Mouse (Mus musculus) heart, embryonic 10.5 days (tissue): Measurements from ENCODE around the gene Tpsb2. TPM values are rescaled to one million over a fixed set of nuclear protein-coding genes. Genes with fewer than 3 reads are reported as not detected.
A peak's percentile ranks its signal among the peaks of the same experiment; 100 is the strongest.

Experiments
- DNase-seq: peaks from one replicate; pipeline ENCODE4 v3.0.0-alpha.2; 2017; ENCODE audit warnings: low spot score
- H3K27ac ChIP-seq: fragments of 300-500 bp; sonication (generic); 2 replicates; pipeline ENCODE4 v1.5.1; 2016; ENCODE audit warnings: mild to moderate bottlenecking
- H3K27me3 ChIP-seq: fragments of 300-500 bp; sonication (generic); 2 replicates; pipeline ENCODE4 v1.6.1; 2016; ENCODE audit warnings: mild to moderate bottlenecking; ENCODE audit not compliant: poor library complexity, insufficient read depth, severe bottlenecking
- H3K36me3 ChIP-seq: fragments of 300-500 bp; sonication (generic); 2 replicates; pipeline ENCODE4 v1.6.1; 2016; ENCODE audit warnings: mild to moderate bottlenecking, moderate library complexity
- H3K4me1 ChIP-seq: fragments of 300-500 bp; sonication (generic); 2 replicates; pipeline ENCODE4 v1.6.1; 2016; ENCODE audit warnings: mild to moderate bottlenecking
- H3K4me3 ChIP-seq: fragments of 300-500 bp; sonication (generic); 2 replicates; pipeline ENCODE4 v1.5.1; 2016; ENCODE audit warnings: mild to moderate bottlenecking, moderate library complexity
- H3K9me3 ChIP-seq: fragments of 300-500 bp; sonication (generic); 2 replicates; pipeline ENCODE4 v1.6.1; 2016; ENCODE audit warnings: mild to moderate bottlenecking, moderate library complexity
- WGBS: fragments of 180-500 bp; shearing (Covaris S2); methylation state at CpG from one replicate; pipeline ENCODE4 v1.1.7; 2016; 5-methylcytosine and 5-hydroxymethylcytosine counted together
- polyA plus RNA-seq: library from polyadenylated mRNA; unstranded; fragments of >200 nt; fragmentation: Nextera tagmentation; extraction: Ambion mirVana; gene quantifications from 2 replicates; pipeline ENCODE4 v1.2.1, GENCODE M21; 2016

The Tpsb2 gene
- not detected in 2 replicates for polyA plus RNA-seq

GRCm38 (mm10) chr17:25366005-25366404 is at the start of gene Tpsb2:
Gene Tpsb2 (plus strand): TSS chr17:25366305.
- Histone ChIP-seq H3K36me3 (no peaks in the 10 kb centered on the region), H3K4me3 (no peak within 1 kb of the TSS), H3K9me3 (no peaks in the 10 kb centered on the region), H3K27ac (no peak within 1 kb of the TSS), H3K27me3 (peaks cover 36% of the 10 kb centered on the region), H3K4me1 (peaks cover 11% of the 10 kb centered on the region; the same call in 1 of the 2 replicates)
- DNase-seq: no peak
- 75% methylated on average over 2 of the region's 2 CpGs for WGBS

DNA sequence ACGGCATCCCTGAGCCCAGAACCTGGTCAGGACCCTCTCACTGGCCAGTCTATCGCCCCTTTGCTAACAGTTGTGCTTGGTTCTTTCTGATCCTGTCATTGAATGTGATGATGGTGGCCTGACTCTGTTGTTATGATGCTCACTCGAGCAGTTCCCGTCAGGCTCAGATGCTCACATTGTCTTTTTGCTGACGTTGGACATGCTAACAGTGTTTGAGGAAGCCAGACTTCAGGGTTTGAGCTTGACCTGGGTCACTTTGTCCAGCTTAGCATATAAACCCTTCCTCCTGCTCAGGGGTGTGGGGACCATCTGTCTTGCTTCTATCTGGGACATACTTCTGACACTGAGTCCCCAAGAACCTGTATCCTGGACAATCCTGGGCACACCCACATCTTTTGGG is 47.8 kb upstream of the Tpsb2 start, which contains the start of gene Prss29:
TSS of gene Prss29 (plus strand) at position 301 of the 400 bp plus-strand sequence.
- Histone ChIP-seq H3K27ac (no peak within 1 kb of the TSS), H3K4me1 (no peaks in the 10 kb centered on the region; the same call in 1 of the 2 replicates), H3K27me3 (peaks cover 31% of the 10 kb centered on the region), H3K36me3 (no peaks in the 10 kb centered on the region), H3K9me3 (no peaks in the 10 kb centered on the region), H3K4me3 (no peak within 1 kb of the TSS)
- no peak for DNase-seq
- 73% methylated on average over 5 of the region's 5 CpGs for WGBS

- 87% methylated on average over 8 of the region's 8 CpGs for WGBS
- no peak for DNase-seq
- Histone ChIP-seq H3K9me3 (no peaks in the 10 kb centered on the region), H3K36me3 (no peaks in the 10 kb centered on the region), H3K4me1 (no peaks in the 10 kb centered on the region; the same call in 1 of the 2 replicates), H3K27me3 (peaks cover 37% of the 10 kb centered on the region), H3K27ac (no peak overlapping the region), H3K4me3 (no peak overlapping the region)
Observed at GRCm38 (mm10) chr17:25320819-25321218, 45.3 kb upstream of the Tpsb2 start.

DNA sequence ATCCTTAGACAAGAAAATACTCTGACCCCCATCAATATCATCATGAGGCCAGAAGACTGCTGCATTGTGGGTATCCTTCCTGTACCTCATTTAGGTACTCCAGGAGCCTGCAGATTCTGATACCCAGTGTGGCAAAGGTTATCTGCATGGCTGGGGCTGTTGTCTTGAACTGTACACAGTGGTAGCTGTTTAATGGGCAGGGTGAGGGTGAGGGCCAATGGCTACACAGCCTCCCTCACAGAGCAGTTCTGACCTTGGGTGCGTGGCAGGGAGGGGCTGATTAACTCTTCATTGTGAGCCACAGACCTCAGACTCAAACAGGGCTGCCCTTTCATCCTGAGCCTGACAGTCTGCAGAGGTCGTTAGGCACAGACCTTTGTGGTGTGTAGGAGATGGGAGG is 43.2 kb upstream of the Tpsb2 start:
- Histone ChIP-seq H3K27ac (no peak overlapping the region), H3K9me3 (no peaks in the 10 kb centered on the region), H3K4me1 (no peaks in the 10 kb centered on the region; the same call in 1 of the 2 replicates), H3K4me3 (no peak overlapping the region), H3K36me3 (no peaks in the 10 kb centered on the region), H3K27me3 (peaks cover 37% of the 10 kb centered on the region)
- DNase-seq: no peak
- WGBS: 31% methylated on average over 2 of the region's 2 CpGs

- Histone ChIP-seq H3K27me3 (peaks cover 46% of the 10 kb centered on the region), H3K27ac (no peak overlapping the region), H3K36me3 (no peaks in the 10 kb centered on the region), H3K4me3 (no peak overlapping the region), H3K9me3 (no peaks in the 10 kb centered on the region), H3K4me1 (no peaks in the 10 kb centered on the region)
- DNase-seq: no peak
- WGBS: 59% methylated on average over 9 of the region's 9 CpGs
Observed at GRCm38 (mm10) chr17:25332321-25332720, 33.8 kb upstream of the Tpsb2 start.

GRCm38 (mm10) chr17:25333943-25334342 is 32.2 kb upstream of the Tpsb2 start:
- Histone ChIP-seq H3K4me1 (no peaks in the 10 kb centered on the region), H3K27me3 (peaks cover 43% of the 10 kb centered on the region), H3K4me3 (no peak overlapping the region), H3K36me3 (no peaks in the 10 kb centered on the region), H3K27ac (no peak overlapping the region), H3K9me3 (no peaks in the 10 kb centered on the region)
- 3% methylated on average over 8 of the region's 8 CpGs for WGBS
- DNase-seq: peak; percentile 83

DNA sequence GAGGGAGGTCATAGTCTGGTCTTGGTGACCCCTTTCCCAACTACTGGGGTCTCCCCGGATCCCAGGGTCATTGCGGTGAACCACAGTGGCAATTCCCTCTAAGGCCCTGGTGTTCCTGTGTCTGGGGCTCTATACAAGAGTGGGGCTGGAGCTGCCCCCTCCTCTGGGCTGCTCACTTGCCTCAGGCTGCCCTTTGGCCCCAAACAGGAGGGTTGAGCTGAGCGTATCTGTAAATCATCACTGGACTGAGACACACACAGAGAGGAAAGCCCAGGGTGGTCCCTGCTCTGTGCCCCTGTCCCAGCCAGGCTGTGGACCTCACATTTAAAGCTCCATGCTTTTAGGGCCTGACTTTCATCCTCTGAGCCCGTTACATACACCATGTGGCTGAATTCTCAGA is 27.9 kb upstream of the Tpsb2 start:
- Histone ChIP-seq H3K4me1 (peaks cover 8% of the 10 kb centered on the region), H3K4me3 (no peak overlapping the region), H3K27me3 (peaks cover 17% of the 10 kb centered on the region), H3K9me3 (no peaks in the 10 kb centered on the region), H3K27ac (no peak overlapping the region), H3K36me3 (no peaks in the 10 kb centered on the region)
- 85% methylated on average over 4 of the region's 4 CpGs for WGBS
- no peak for DNase-seq

DNA sequence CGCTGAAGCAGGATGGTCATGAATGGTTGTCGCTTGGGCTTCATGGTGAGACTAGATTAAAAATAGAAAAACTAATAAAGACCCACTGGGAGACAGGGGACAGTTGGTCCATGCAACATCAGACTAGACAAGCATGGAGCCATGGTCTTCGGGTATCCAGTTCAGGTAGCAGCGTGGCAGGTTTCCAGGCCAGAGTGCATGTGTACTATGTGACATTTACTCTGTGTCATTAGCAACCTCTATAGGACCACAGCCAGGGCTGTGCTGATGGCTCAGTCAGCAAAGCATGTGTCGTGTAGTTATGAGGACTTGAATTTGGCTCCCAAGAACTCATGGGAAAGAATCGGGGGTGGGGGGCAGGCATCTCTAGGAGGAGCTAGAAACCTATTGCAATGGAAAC is 26.1 kb upstream of the Tpsb2 start:
- H3K27me3 ChIP-seq: peaks cover 12% of the 10 kb centered on the region; the same call in 1 of the 2 replicates
- no peak overlapping the region for H3K27ac ChIP-seq
- 86% methylated on average over 6 of the region's 6 CpGs for WGBS
- H3K4me1 ChIP-seq: peaks cover 8% of the 10 kb centered on the region
- no peak overlapping the region for H3K4me3 ChIP-seq
- H3K36me3 ChIP-seq: no peaks in the 10 kb centered on the region
- DNase-seq: no peak
- H3K9me3 ChIP-seq: no peaks in the 10 kb centered on the region

- Histone ChIP-seq H3K4me1 (peaks cover 8% of the 10 kb centered on the region), H3K4me3 (no peak overlapping the region), H3K27me3 (peaks cover 14% of the 10 kb centered on the region), H3K36me3 (no peaks in the 10 kb centered on the region), H3K27ac (no peak overlapping the region), H3K9me3 (no peaks in the 10 kb centered on the region)
- WGBS: 45% methylated on average over 3 of the region's 3 CpGs
- no peak for DNase-seq
Observed at GRCm38 (mm10) chr17:25341490-25341889, 24.6 kb upstream of the Tpsb2 start.

DNA sequence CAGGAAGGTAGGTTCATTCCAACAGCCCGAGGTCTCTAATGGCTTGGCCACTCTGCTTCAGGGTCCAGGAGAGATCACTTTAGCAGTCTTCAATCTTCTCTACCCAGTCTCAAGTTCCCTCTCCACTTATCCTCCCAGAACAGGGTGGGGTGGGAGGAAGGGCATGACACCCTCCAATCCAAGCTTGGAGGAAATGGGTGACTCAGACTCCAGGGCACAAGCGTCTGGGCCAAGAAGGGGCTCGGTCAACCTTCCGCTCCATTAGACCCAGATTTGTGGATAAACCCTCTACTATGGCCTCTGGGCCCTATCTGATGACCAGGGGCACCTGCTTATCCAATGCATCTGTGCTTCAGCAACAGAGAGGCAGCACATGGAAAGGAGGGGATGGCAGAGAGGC is 20.6 kb upstream of the Tpsb2 start, which contains the start of gene Tpsab1:
TSS of gene Tpsab1 (minus strand) at position 101 of the 400 bp plus-strand sequence.
- Histone ChIP-seq H3K27me3 (peaks cover 19% of the 10 kb centered on the region), H3K4me3 (no peak within 1 kb of the TSS), H3K9me3 (no peaks in the 10 kb centered on the region), H3K4me1 (peaks cover 8% of the 10 kb centered on the region), H3K36me3 (no peaks in the 10 kb centered on the region), H3K27ac (no peak within 1 kb of the TSS)
- 90% methylated on average over 4 of the region's 4 CpGs for WGBS
- DNase-seq: no peak

DNA sequence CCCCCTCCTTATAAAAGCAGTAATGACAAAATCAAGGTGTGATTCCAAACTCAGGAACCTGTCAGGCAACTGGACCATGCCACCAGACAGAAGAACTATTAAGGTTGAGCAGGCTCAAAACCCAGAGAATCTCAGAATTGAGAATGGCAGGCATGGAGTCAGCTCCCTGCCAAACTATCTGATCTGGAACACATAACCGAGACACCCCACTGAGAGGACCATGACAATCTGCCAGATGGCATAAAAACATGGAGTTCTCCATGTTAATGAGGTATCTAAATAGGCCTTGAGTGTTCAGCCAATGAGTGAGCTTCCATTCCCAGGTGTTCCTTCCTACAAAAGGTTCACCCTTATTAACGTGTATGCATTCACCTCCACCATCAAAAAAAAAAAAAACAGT is 4.8 kb upstream of the Tpsb2 start:
- Histone ChIP-seq H3K27me3 (peaks cover 23% of the 10 kb centered on the region), H3K36me3 (no peaks in the 10 kb centered on the region), H3K4me1 (no peaks in the 10 kb centered on the region), H3K9me3 (no peaks in the 10 kb centered on the region), H3K27ac (no peak overlapping the region), H3K4me3 (no peak overlapping the region)
- DNase-seq: no peak
- WGBS: 67% methylated on average over 2 of the region's 2 CpGs

DNA sequence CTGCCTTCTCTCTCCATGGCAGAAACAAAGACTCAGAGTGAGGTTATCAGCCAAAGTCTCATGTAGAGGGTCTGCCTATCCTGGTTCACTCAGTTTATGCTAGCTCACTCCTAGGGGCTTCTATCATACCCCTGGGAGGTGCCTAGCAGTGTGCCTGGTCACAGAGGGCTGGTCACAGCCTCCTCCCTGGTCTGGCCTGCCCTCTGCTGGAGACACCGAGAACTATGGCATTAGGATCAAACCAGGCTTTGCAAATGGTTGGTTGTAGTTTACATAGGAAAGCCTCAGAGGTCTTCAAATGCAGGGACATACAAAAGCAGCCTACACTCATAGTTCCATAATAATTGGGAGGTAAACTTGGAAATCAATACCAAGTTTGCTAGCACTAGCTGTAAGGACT is 2.4 kb upstream of the Tpsb2 start:
- peaks cover 33% of the 10 kb centered on the region for H3K27me3 ChIP-seq
- no peak overlapping the region for H3K27ac ChIP-seq
- no peak for DNase-seq
- H3K4me3 ChIP-seq: no peak overlapping the region
- H3K4me1 ChIP-seq: peaks cover 7% of the 10 kb centered on the region; the same call in 1 of the 2 replicates
- H3K9me3 ChIP-seq: no peaks in the 10 kb centered on the region
- 0% methylated on average over 1 of the region's 1 CpGs for WGBS
- no peaks in the 10 kb centered on the region for H3K36me3 ChIP-seq

DNA sequence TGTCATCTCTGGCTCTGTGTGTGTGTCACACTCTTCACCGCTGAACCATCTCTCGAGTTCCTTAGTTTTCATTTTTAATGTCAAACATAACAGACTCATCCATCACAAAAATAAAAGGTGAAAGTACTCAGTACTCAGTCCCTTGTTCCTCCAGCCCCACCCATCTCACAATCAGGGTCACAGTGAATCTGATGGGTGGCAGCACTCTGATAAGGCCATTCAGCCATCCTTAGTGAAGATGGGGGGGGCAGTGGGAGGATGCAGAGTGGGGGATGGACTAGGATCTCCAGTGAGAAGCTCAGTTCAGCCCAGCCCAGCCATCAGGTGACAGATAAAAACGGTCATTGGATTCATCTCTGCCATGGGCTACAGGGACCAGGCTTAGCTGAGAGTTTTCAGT is 2.9 kb downstream of the Tpsb2 start, which contains the start of gene Tpsg1:
TSS of gene Tpsg1 (plus strand) at position 301 of the 400 bp plus-strand sequence.
- H3K4me3 ChIP-seq: no peak within 1 kb of the TSS
- no peaks in the 10 kb centered on the region for H3K9me3 ChIP-seq
- WGBS: 72% methylated on average over 3 of the region's 3 CpGs
- H3K4me1 ChIP-seq: peaks cover 20% of the 10 kb centered on the region
- H3K27me3 ChIP-seq: peaks cover 37% of the 10 kb centered on the region
- H3K36me3 ChIP-seq: peaks cover 4% of the 10 kb centered on the region; the same call in 1 of the 2 replicates
- H3K27ac ChIP-seq: no peak within 1 kb of the TSS
- no peak for DNase-seq

- peaks cover 18% of the 10 kb centered on the region for H3K4me1 ChIP-seq
- peaks cover 35% of the 10 kb centered on the region for H3K36me3 ChIP-seq
- peaks cover 7% of the 10 kb centered on the region; the same call in 1 of the 2 replicates for H3K27me3 ChIP-seq
- no peak overlapping the region for H3K27ac ChIP-seq
- 70% methylated on average over 8 of the region's 8 CpGs for WGBS
- H3K9me3 ChIP-seq: no peaks in the 10 kb centered on the region
- no peak overlapping the region for H3K4me3 ChIP-seq
- DNase-seq: no peak
Observed at GRCm38 (mm10) chr17:25372491-25372890, 6.4 kb downstream of the Tpsb2 start.
